Mouse (Mus musculus): ENCODE results near the gene Nos1. TPM values are rescaled to one million over a fixed set of nuclear protein-coding genes. Genes with fewer than 3 reads are reported as not detected.

Gene Nos1
- total RNA-seq (2023): not detected

DNA sequence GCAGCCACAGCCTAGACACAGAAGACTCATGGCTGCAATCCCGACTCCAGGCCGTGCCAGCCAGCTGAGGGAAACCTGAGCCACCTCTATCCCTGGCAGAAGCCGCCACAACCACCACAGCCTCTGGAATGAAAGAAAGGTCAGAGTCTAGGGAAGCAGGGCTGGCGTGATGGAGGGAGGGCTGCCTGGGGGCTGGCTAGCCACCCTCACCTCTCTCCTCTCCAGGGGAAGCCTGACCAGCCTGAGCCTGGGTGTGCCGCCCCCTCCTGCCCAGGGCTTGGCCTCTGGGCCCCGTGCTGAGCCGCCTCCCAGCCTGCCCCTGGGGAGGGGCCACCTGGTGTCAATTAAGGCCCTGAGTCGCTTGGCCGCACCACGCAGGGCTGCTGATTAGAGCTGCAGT, at the start of gene Nos1:
Gene Nos1 (plus strand): TSS at position 352 of the 400 bp plus-strand sequence.

DNA sequence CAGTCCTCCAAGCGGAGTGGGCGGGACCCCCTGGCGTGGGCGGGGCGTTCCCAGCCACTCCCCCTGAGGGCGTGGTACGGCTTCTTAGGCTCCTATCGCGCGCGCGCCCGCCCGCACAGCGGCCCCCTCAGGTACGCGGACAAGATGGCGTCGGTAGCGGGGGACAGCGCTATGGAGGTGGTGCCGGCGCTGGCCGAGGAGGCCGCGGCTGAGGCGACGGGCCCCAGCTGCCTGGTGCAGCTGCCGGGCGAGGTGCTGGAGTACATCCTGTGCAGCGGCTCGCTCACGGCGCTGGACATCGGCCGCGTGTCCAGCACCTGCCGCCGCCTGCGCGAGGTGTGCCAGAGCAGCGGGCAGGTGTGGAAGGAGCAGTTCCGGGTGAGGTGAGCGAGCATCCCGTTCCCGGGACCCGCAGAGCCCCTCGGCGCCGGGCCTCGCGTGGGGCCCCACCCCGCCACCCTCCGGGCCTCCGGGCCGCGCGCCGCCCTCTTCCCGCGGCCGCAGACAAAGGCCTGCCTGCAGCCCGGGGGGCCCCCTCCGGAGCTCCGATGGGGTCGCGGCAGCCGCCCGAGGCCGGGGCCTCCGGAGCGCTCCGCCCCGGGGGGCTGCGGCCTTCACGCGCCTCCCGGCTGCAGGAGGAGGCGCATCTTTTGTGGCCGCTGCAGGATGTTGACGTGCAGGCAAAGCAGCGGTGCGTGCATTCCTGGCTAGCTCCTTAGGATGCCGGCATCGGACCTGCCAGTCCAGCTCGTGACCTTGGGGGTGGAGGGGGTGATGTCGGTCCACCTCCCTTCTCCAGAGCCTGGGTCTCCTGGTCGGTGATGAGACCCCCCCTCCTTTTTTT, 196.0 kb downstream of the Nos1 start, which contains the start of gene Fbxo21:
Gene Fbxo21 (plus strand): TSS at position 74 of the 844 bp plus-strand sequence.

Other genes with a start within 250 kb of the Nos1 start
- gene Fbxo21, start 195.7 kb downstream of the Nos1 start, total RNA-seq (2023): 21.7 TPM
- gene Tesc, start 246.7 kb downstream of the Nos1 start, total RNA-seq (2023): 11.6 TPM

Data from CD8-positive naive resting alpha-beta T cell, adult 57 days (primary cell).